Mouse (Mus musculus): ENCODE data around the gene Slc38a11.

The Slc38a11 gene

DNA sequence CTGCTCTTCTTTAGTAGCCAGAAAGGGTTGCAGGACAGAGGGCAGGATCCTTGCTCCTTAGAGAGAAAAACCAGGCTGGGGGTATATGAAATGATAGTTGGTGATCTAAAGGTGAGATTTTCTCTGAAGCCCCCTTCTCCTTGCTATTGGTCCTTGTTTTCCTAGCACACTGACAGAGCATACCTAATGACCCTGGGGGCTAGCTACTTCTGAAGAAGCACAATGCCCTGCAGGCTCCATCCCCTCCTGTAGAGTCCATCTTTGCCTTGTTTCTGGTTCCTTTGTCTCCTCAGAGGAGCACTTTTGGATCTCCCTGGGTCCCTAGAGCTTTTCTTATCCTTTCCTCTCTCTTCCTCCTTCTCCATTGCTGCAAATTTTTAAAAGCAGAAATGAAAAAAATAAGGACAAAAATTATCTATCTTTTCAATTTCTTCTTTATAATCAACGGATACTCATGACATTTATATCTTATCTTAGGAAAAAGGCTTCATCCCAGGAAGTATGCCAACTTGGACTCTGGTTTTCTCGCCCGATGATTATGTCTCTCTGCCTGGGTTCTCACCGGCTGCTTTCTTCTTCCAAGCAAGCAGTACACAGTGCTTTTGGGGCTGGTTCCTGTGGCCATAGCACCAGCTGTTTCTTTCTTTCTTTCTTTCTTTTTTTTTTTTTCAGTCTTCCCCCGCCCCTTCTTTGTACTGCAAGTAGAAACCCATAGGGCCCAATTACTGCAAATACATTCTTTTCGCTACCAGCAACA, 41.7 kb downstream of the Slc38a11 start:
- DNase-seq = no peak

DNA sequence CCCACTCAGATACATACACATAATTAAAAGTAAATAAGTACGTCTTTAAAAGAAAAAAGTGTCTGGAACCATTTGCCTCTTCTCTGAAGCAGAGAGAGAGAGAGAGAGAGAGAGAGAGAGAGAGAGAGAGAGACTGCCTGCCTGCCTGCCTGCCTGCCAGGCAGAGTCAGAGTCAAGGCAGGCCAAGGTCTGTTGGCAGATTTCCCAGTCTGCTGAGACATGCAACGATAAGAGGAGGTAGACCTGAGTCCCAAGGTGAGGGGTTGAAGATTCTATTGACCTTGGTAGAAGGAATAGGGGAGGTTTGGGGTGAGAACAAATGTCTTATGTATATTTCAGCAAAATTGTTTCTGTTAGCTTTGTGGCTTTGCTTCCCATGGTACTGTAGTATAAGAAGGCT, 42.9 kb downstream of the Slc38a11 start:
- no peak for DNase-seq

DNA sequence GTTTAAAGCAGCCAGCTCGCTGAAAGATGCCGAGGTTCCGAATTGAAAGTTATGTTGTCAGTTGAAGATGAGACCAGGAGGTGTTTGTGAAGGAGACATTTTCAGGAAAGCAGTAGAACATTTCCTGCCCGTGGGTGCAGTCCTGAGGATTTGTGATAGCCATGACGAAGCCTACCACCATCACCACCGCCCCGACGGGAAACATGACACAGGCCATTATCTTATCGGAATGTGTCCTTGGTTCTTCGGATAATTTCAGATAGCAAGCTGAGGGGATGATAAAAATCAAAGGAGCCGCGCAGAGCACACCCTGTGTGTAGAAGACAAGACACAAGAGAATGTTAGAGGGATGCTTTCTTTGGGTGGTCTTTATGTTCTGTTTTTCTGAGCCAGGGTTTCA, 47.1 kb downstream of the Slc38a11 start:
- no peak for DNase-seq

DNA sequence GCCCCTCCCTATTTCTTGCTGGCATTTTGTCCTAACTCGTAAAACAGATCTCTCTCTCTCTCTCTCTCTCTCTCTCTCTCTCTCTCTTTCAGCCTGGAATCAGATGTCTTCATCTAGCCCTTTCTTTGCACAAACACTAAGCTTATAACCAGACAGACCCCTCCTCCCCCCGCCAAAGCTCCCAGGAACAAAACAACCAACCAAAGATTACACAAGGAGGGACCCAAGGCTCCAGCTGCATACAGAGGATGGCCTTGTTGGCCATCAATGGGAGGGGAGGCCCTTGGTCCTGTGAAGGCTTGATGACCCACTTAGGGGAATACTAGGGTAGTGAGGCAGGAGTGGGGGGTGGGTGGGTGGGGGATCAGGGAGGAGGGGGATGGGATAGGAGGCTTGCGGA, 52.6 kb downstream of the Slc38a11 start:
- DNase-seq = no peak

DNA sequence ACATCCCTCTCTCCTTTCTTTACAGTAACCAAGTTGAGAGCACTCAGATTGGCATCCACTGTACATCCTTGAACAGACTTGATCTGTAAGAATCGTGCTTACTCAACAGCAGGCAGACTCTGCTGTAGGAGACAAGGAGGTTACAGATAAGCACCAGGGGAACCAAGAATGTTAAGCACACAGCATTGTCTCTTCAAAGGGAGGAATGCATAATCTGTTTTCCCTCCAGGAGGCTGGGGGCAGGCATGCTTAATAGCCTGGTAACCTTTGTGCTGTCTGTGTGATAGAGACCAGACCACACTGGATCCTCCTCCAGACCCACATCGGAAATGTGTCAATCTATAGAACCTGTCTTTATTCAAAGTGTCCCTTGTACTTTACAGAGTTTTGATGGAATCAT, 67.3 kb downstream of the Slc38a11 start:
- no peak for DNase-seq

DNA sequence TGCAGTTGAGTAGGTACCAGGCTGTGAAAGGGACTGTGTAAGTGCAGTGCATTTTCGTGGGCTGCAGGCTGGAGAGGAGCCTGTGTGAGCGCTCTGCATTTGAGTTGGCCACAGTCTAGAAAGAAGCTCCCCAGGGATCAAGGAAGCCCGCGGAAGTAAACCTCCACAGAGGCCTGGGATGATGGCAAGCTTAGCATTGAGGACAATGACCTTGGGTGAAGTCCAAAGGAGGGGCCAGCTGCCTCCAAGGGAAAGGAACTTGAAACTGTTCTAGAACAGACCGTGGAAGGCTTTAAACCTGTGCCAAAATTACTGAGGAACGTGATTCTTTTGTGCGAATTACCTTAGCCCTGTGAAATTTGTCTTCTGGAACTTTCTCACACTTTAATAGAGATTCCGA, 69.7 kb downstream of the Slc38a11 start:
- no peak for DNase-seq

DNA sequence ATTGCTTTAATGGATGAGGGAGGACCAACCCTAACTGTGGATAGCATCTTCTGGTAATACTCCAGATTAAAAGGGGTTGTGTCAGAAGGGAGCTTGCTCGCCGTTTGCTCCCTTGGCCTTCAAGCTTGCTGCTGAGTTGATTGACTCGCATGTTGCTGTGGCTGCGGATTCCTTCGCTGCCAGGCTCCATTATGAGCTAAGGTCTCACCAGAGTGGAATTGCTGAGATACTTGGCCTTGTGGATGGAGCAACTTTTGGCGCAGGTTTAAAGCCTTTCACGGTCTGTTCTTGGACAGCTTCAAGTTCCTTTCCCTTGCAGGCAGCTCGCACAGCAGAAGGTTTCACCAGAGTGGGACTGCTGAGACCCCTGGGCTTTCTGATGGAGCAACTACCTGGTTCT, 70.4 kb downstream of the Slc38a11 start:
- DNase-seq = no peak

DNA sequence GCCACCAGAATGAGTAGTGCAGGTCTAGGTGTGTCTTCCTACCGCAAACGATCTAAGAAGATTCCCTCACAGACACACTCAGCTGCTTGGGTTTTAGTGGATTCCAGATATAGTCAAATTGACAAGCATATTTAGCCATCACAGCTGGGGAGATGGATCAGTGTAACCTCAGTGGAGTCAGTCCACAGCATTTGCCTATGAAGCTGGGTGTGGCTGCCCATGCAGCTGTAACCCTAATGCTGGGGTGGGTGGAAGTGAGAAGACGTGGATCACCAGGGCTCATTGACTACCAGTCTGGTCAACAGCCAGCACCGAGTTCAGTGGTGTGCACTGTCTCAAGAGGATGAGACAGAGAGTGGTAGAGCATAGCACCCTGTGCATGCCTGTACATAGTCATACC, 74.1 kb downstream of the Slc38a11 start:
- no peak for DNase-seq

DNA sequence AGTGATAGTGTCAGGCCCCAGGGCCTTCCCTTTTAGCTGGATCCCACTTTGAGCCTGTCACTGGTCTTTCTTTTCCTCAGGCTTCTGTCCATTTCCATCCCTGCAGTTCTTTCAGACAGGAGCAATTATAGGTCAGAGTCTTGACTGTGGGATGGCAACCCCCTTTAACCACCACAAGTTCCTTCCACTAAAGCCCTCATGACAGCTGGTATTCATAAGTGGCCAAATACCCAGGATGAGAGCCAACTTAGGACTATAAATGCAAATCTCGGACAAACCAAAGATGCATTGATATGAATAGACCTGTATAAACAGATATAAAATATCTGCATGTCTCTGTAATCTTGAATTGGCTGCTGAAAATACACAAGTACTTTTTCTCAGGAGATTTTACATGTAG, 75.1 kb downstream of the Slc38a11 start:
- DNase-seq = no peak

DNA sequence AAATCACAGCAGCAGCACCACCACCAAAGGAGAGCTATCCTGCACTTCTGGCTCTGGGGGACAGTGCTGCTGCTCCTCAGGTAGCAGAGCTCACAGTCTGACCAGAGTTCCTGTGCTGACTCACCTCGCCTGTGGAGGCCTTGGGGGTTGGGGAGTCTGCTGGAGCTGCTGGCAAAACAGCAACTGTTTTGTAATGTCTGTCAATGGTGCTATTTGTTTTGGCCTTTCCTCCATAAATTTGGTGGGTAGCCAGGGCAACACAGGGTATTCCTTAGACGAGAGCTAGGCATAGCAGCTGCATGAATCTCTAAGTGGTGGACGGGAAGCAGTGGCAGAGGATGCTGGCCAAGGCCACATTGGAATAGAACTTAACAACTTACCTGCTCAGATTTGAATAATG, 78.5 kb downstream of the Slc38a11 start:
- no peak for DNase-seq

DNA sequence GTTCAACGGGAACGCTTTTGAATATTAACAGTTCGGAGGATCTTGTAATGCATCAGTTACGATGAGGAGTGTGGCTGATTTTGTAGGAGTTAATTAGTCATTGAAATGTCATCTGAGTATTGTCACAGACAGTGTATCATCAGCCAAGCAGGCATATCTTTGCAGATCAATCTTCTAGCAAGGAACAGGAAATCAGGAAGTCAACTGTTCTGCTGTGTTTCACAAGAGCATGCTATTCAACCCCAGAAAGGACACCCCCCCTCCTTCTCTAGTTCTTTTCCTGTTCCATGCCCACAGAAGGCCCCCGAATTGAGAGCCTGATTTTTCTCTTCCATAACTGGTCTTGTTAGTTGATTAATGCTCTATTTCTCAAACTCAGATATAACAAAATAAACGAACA, 80.9 kb downstream of the Slc38a11 start:
- no peak for DNase-seq

DNA sequence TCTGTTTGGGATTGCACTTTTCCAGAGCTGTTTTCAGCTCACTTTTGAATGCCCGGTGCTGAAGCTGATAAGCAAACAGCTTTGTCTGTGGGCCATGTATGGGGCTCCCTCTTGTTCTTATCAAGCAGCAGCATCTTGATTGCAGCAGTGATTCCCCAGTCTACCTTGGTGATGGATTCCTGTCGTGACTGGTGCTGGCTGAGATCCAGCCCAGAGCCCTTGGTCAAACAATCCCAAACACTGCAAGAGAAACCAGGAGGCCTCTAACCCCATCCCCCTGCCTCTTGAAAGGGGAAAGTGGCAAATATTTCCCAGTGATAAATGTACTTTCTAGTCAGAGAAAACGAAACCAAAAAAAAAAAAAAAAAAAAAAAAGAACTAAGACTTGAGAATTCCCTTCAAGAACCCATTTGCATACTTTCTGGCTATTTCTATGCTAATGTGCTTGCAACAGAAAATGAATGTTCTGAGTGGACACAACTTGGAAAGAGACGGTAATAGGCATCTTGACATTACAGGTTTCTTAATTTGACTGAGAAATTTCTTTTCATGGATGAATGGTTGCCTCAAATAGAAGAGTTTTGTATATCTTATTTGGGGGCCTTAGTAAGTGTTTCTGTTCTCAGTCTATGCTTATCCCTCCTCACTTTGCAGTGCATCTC, 84.7 kb downstream of the Slc38a11 start:
- no peak for DNase-seq

DNA sequence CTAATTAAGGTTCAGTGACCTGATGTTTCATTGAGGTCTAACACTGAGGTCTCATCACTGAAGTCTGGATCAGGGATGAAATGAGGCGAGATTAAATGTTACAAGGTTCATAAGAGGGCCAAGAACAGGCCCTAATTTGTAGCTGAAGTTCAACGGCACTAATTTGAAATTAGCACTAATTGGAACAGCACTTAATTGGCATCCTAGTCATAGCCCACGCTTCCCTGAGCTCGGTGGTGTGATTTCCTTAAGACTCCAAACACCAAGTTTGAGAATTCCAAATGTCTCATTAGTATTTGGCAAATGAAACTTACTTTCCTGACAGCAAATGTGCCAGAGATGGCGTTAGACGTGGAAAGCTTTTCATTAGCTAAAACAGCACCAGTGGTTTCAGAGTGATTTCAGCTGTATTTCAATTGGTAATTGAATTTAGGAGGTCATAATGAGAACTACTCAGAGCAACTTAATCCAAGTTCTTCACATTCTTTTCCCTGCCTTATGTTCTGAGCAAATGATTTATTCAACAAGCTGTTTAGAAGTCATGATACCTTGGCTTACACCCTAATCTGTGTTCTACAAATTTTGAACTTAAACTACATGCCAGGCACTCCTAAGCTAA, 88.3 kb downstream of the Slc38a11 start:
- no peak for DNase-seq

DNA sequence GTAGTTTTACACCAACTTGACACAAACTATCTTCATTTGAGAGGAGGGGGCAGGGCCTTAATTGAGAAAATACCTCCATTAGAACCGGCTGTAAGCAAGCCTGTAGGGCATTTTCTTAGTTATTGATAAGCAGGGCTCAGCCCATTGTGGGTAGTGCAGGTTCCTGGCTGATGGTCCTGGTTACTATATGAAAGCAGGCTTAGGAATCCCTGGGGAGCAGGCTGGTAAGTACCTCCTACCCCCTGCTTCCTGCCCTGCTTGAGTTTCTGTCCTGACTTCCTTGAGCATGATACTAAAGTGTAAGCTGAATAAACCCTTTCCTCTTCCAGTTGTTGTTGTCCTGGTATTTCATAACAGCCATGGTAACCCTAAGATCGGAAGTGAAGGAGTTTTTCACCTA, 89.9 kb downstream of the Slc38a11 start:
- DNase-seq = no peak

DNA sequence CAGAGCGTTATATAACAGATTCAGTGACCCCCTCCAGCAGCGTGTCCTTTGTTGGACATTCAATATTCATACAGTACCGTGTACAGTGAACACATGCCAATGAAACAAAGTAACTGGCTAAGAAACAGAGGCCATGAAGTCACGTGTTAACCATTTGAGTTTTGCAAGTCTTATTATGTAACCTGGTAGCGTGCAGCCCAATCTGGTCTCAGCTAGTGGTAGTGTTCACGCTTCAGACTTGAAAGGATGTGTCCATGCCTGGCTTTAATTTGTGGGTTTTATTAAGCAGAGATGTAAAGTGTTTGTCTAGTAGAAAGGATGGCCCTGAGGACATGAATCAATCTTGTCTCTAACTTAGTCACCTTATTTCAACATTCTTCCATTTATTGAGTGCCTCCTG, 95.1 kb downstream of the Slc38a11 start:
- DNase-seq = no peak

DNA sequence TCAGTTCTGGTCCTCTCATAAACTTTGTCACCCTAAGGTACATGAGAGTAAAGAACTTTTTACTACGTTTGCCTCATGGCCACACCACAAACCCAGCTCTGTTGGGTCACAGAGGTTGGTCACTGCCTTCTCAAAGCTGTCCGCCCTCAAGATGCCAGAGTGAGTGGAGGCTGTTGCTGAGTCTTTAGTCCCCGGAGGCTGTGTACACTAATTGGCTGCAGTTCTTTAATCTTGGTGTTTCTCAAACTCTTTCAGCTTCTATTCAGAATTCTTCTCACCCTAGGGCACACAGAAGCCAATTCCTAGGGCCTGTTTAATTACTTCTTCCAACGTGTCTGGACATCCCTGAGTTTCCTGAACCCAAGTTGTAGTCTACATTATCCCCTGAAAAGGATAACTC, 96.0 kb downstream of the Slc38a11 start:
- DNase-seq = no peak

DNA sequence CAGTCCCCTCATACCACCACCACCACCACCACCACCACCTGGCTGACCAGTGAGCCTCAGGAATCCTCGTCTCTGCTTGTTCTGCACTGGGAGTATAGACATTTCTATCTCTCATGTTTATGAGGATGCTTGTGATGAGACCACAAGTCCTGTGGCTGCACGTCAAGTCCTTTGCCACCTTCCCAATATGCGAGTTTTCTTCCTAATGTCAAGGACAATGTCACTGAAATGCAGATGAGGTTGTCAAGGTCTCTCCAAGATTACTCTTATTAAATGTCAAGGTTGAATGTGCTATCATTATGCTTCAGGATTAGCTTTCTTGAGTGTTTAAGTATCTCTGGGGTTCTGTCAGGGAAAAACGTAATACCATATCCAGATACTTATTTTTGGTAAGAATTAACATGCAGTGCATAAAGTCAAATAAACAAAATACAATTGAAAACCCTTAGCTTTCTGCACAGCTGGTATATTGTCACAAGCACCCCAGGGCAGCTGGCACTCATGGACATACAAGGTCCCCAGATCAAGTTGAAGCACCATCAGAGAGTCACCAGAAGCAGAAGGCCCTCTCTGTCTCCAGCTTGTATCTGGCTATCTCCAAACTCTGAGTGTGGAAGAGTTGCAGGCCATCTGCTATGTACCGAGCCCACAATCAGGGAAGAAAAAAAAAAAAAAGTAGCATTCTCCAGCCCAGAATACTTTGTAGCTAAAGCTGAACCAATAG, 97.1 kb downstream of the Slc38a11 start:
- DNase-seq = no peak

Data from thymus, postnatal 14 days (tissue).